Mouse (Mus musculus) liver, adult 2 months (tissue): ENCODE data around the gene Inpp5a. TPM values are rescaled to one million over a fixed set of nuclear protein-coding genes. Genes with fewer than 3 reads are reported as not detected.
A peak's percentile ranks its signal among the peaks of the same experiment; 100 is the strongest.

Experiments used
- DNase-seq: peaks from one replicate; pipeline ENCODE4 v3.0.0-alpha.2; 2011; ENCODE audit warnings: low read depth, low spot score; ENCODE audit errors: extremely low read depth
- H3K27ac ChIP-seq: fragments of 200-500 bp; replicated peaks from 2 replicates; pipeline ENCODE4 v1.5.1; 2012; ENCODE audit warnings: low read depth, mild to moderate bottlenecking, control low read depth, inconsistent platforms, low read length; ENCODE audit not compliant: insufficient read depth
- H3K27me3 ChIP-seq: fragments of 200-500 bp; 2 replicates; pipeline ENCODE4 v1.6.1; 2012; ENCODE audit warnings: mild to moderate bottlenecking, moderate library complexity, low read length, inconsistent platforms; ENCODE audit not compliant: control insufficient read depth, insufficient read depth
- H3K36me3 ChIP-seq: fragments of 200-500 bp; 2 replicates; pipeline ENCODE4 v1.6.1; 2012; ENCODE audit warnings: low read length, inconsistent platforms; ENCODE audit not compliant: control insufficient read depth, insufficient read depth
- H3K4me1 ChIP-seq: fragments of 200-500 bp; 2 replicates; pipeline ENCODE4 v1.6.1; 2011; ENCODE audit warnings: low read length; ENCODE audit not compliant: control insufficient read depth, insufficient read depth
- H3K4me3 ChIP-seq: fragments of 200-500 bp; 2 replicates; pipeline ENCODE4 v1.5.1; 2011; ENCODE audit warnings: low read depth, mild to moderate bottlenecking, control low read depth, low read length, moderate library complexity; ENCODE audit not compliant: insufficient read depth
- H3K79me2 ChIP-seq: fragments of 200-500 bp; 2 replicates; pipeline ENCODE4 v1.6.1; 2012; ENCODE audit warnings: inconsistent platforms, mild to moderate bottlenecking, low read length, moderate library complexity; ENCODE audit not compliant: control insufficient read depth, insufficient read depth
- H3K9ac ChIP-seq: fragments of 200-500 bp; 2 replicates; pipeline ENCODE4 v1.6.1; 2012; ENCODE audit warnings: low read depth, mild to moderate bottlenecking, control low read depth, inconsistent platforms, low read length
- CTCF ChIP-seq: fragments of 200-500 bp; IDR thresholded peaks from 2 replicates; pipeline ENCODE4 v1.5.1; 2011; ENCODE audit warnings: low read depth, low read length, control low read depth
- POLR2A ChIP-seq: fragments of 200-500 bp; IDR thresholded peaks from 2 replicates; pipeline ENCODE4 v1.6.1; 2011; ENCODE audit warnings: low read length, control low read depth; ENCODE audit not compliant: insufficient read depth; ENCODE audit errors: extremely low read depth
- WGBS: fragments of 180-500 bp; shearing (Covaris S2); methylation state at CpG from one replicate; pipeline ENCODE4 v1.1.7; 2018; 5-methylcytosine and 5-hydroxymethylcytosine counted together
- polyA plus RNA-seq: library from polyadenylated mRNA; depleted of rRNA; stranded (reverse); fragments of >200 nt; gene quantifications from 2 replicates; pipeline ENCODE4 v1.2.3, GENCODE M21; 2012
- total RNA-seq: library from RNA; depleted of rRNA; stranded (reverse); fragments of >200 nt; gene quantifications from 2 replicates; pipeline ENCODE4 v1.2.3, GENCODE M21; 2014

The Inpp5a gene
- total and polyA plus RNA-seq, 2 experiments: 8.4 to 8.8 TPM

DNA sequence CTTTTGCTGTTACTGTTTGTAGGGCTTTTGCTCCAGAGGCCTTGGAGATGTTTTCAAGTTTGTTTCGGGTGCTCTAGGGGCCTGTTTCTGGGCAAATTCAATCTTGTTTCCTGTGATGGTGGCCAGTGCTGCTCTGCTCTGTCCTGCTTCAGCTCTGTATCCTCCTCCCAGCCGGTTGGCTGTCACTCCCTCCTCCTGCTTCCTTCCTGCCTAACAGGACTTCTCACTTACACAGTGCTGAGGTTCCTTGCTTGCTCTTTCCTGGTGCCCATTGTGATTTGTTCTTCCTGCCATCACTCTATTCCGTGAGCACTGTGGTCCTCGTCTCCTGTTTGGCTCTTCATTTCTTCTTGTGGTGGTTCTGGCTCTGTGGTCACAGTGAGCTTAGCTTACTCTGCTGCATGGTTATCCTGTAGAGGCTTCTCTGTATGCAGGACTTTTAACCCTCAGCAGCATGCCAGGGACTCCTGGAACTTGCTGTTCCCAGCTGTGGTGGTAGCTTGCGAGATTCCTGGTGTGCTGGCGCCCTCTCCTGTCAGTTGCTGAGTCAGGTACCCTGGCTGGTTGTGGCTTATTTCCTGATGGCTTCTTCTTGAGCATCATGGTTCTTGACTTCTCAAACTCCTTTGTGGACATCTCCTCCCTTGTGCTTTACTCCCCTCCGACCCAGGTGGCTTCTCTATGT, 84.1 kb downstream of the Inpp5a start:
- WGBS: 46% methylated on average over 7 of the region's 7 CpGs

DNA sequence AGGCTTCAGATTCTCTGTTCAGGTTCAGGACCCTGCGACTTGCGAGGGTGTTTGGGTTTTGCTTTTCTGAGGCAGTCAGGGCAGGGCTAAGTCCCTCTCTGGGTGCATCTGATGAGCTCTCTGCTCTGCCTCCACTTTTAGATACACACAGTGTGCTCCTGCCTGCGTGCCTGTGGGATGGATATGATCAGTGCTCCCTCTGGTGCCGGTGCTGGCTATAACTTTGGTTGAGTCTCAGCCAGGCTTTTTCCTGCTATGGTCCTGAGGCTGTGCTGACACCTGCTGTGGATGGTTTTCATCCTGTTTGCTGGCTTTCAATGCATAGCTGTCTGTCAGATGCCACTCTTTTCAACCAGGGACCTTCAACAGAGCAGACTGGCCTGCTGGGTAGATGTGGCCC, 87.0 kb downstream of the Inpp5a start:
- no peak overlapping the region for H3K9ac ChIP-seq
- H3K36me3 ChIP-seq: no peaks in the 10 kb centered on the region
- DNase-seq: no peak
- peaks cover 9% of the 10 kb centered on the region; the same call in 1 of the 2 replicates for H3K4me1 ChIP-seq
- no peak overlapping the region for H3K4me3 ChIP-seq
- no peak overlapping the region for H3K27ac ChIP-seq
- 60% methylated on average over 4 of the region's 4 CpGs for WGBS
- no peak for TF ChIP-seq POLR2A
- TF ChIP-seq CTCF: peak; percentile 72
- H3K79me2 ChIP-seq: peaks cover 4% of the 10 kb centered on the region; the same call in 1 of the 2 replicates
- H3K27me3 ChIP-seq: no peaks in the 10 kb centered on the region

More for the DNA sequence above, 84.1 kb downstream of the Inpp5a start:
- Histone ChIP-seq H3K4me3 (no peak overlapping the region), H3K27ac (peak overlapping the region; percentile 46), H3K27me3 (no peaks in the 10 kb centered on the region), H3K4me1 (peaks cover 9% of the 10 kb centered on the region), H3K79me2 (peaks cover 7% of the 10 kb centered on the region; the same call in 1 of the 2 replicates), H3K9ac (no peak overlapping the region), H3K36me3 (no peaks in the 10 kb centered on the region)
- DNase-seq: peak; percentile 49
- TF ChIP-seq CTCF (peak; percentile 96), POLR2A (no peak)

DNA sequence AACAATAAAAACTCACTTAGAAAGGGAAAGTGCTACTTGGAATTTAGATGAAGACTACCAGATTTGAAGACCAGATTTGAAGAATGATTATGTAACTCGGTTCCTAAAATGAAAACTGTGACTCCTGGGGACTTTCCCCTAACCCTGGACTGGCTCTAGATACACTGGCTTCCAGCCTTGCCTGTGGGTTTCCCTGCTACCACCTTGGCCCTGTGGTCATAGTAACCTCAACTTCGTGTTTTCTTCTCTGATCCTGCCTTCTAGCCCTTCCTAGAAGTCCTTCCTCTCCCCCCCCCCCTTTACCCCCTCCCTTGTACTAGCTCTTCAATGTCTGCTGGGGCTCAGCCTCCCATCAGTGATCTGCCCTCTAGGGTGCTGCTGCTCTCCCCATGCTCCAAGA, 87.8 kb downstream of the Inpp5a start:
- WGBS: 22% methylated on average over 2 of the region's 2 CpGs
- Histone ChIP-seq H3K4me1 (peaks cover 9% of the 10 kb centered on the region; the same call in 1 of the 2 replicates), H3K27ac (no peak overlapping the region)

DNA sequence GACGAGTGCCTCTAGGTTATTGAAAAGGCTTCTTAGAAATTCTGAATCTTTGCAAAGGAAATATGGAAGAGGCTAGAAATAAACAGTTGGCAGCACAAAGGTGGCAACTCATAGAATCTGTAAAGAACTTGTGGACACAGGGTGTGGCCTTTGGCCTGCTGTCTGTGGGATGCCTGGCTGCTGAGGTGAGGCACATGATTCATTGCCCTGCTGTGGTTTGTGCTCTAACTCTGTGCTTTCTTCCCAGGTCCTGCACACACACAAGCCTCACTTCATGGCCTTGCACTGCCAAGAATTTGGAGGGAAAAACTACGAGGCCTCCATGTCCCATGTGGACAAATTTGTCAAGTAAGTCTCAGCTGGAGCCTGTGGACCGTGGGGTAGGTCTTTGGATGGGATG, 88.8 kb downstream of the Inpp5a start:
- 93% methylated on average over 3 of the region's 3 CpGs for WGBS
- no peak for DNase-seq
- Histone ChIP-seq H3K4me3 (no peak overlapping the region), H3K36me3 (no peaks in the 10 kb centered on the region), H3K4me1 (peaks cover 9% of the 10 kb centered on the region; the same call in 1 of the 2 replicates), H3K27me3 (no peaks in the 10 kb centered on the region), H3K79me2 (peaks cover 4% of the 10 kb centered on the region; the same call in 1 of the 2 replicates), H3K27ac (no peak overlapping the region), H3K9ac (no peak overlapping the region)
- no peak for TF ChIP-seq POLR2A
- TF ChIP-seq CTCF: no peak

More for the DNA sequence above, 87.8 kb downstream of the Inpp5a start:
- no peak for TF ChIP-seq POLR2A
- TF ChIP-seq CTCF: no peak
- no peaks in the 10 kb centered on the region for H3K36me3 ChIP-seq
- H3K27me3 ChIP-seq: no peaks in the 10 kb centered on the region
- no peak overlapping the region for H3K4me3 ChIP-seq
- no peak for DNase-seq
- H3K9ac ChIP-seq: no peak overlapping the region
- H3K79me2 ChIP-seq: peaks cover 4% of the 10 kb centered on the region; the same call in 1 of the 2 replicates

DNA sequence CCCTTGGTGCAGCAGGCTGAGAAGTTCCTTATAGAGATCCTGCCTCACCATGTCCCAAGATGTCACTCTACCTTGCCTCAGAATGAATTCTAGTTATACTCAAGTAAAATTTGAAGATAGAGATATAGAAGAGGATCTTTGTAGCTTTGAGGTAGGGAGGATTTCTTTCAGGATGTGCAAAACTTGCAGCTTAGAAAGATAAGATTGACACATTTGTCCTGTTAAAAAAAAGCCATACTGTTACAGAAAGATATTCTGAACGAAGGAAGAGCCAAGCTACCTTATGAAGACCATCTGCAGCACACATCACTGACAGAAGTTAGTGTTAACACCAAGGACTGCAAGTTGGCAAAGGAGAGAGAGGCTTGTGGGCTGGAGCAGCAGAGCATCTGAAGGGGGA, 90.2 kb downstream of the Inpp5a start:
- 71% methylated on average over 1 of the region's 1 CpGs for WGBS
- peaks cover 6% of the 10 kb centered on the region; the same call in 1 of the 2 replicates for H3K4me1 ChIP-seq
- no peak for TF ChIP-seq POLR2A
- no peak for TF ChIP-seq CTCF

DNA sequence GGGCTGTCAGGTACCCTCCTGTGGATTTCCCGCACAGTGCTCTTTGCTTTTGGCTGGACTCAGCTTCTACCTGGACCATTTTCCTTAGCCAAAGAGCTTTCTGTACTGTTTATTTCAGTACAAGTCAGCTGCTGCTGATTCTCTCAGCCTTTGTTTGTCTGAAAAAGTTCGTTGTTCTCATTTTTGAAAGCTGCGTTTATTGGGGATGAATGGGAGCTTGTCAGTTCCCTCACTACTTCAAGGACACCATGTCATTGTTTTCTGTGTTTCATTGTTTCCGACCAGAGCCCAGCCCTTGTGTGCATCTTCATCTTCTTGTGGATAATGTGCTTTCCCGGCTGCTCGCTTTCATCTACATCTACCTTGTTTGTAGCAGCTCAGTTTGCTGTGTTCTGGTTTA, 90.7 kb downstream of the Inpp5a start:
- Histone ChIP-seq H3K79me2 (0 out of 2 replicates have a peak, but pooled peaks cover 4% of the 10 kb centered on the region), H3K9ac (no peak overlapping the region), H3K4me1 (peaks cover 6% of the 10 kb centered on the region; the same call in 1 of the 2 replicates), H3K36me3 (no peaks in the 10 kb centered on the region), H3K4me3 (no peak overlapping the region), H3K27ac (no peak overlapping the region), H3K27me3 (no peaks in the 10 kb centered on the region)
- no peak for DNase-seq
- WGBS: 86% methylated on average over 6 of the region's 6 CpGs
- TF ChIP-seq CTCF (no peak), POLR2A (no peak)

More for the DNA sequence above, 90.2 kb downstream of the Inpp5a start:
- no peaks in the 10 kb centered on the region for H3K27me3 ChIP-seq
- no peak overlapping the region for H3K4me3 ChIP-seq
- no peak for DNase-seq
- H3K79me2 ChIP-seq: peaks cover 4% of the 10 kb centered on the region; the same call in 1 of the 2 replicates
- no peak overlapping the region for H3K9ac ChIP-seq
- no peaks in the 10 kb centered on the region for H3K36me3 ChIP-seq
- H3K27ac ChIP-seq: no peak overlapping the region
